Mouse (Mus musculus): ENCODE data around the gene Bap1.

The Bap1 gene

DNA sequence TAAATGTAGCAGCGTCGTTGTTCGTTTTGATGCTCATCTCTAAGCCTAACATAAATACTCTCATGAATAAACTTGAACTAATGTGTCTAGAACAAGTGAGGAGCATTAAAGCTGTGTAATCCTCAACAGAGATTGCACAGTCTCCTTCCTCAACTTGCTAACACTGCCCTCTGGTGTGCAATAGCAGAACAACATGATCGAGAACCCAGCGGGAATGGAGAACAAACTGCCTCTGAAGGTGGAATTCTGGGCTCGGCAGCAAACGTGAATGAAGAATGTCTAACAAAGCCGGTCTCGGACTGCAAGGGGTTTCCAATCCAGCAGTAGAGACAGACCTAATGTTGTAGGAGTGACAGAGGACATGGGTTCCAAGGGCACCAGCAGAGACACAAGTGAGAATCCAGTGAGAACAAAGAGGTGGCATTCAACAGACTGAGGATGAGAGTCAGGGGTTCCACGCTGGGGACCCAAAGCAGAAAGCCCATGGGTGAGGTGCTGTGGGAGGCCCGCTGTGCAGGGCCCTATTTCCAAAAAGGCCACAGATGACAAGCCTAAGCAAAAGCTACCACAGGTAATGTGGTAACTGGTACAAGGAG lies 17.2 kb upstream of the Bap1 start:
- DNase-seq (ENCODE audit: extremely low spot score), result peak; percentile 78

DNA sequence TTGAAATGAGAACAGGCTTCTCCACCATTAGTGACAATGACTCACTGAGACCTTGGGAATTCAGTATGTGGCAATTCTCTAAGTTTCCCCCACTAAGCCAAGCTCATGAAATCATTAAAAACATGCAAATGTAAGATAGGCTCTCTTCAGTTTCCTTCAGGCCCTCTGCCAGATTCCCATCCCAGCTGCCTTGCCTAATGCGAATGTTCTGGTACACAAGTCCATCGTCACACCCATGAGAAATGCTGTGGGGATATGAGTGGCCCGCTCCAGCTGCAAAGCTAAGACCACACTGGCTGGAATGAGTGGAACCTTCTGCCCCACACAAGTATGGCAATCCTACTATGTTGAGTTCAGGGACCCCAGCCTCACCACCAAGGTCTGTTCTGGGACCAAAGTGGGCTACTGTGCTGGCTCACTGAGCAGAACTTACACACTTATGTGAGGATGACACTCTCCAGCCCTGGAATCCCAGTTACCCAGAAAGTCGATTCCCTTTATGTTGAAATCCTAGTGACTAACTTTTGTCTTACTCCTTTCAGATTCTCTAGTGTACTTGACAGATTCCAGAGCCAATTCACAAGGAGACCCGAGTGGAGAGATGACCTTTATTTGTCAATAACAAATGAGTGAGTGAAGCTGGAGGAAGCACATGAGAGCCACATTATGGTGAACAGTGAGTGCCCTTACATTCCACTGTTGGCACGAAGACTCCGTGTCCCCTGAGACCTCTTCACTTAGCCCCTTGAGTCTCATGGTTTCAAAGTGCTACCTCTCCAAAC lies 14.0 kb upstream of the Bap1 start:
- DNase-seq (ENCODE audit: extremely low spot score), result no peak

DNA sequence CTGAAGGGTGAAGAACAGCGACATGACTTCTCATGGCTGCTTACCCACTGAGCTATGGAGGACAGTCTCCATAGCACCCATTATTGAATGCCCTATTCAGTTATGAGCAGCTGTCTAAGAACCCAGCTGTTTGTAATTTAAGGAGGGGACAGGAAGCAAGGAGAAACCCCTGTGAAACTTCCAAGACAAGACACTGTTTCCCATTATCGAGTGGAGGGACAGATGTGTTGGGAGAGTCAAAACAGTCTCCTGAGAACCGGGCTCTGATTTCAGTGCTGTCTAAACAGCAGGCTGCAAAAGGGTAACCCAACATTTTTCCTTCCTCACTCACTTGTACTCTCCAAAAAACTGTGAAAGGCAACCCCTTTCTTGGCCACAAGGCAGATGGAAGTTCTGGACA lies 10.7 kb upstream of the Bap1 start:
- DNase-seq (ENCODE audit: extremely low spot score), result no peak

DNA sequence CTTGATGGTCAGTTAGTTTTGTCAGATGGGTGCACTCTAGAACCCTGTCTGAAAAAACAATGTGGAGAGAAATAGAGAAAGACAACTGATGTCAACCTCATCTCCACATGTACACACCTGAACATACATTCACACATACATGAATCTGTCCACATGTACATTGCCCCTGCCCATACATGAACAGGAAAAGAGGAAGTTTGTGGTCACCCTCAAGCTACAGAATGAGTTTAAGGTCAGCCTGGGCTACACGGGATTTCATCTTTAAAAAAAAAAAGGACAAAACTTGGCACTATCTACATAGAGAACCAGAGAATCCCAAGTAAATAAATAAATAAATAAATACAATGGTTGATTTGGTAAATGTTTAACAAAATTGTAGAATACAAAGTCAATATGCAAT lies 6.5 kb upstream of the Bap1 start:
- DNase-seq (ENCODE audit: extremely low spot score), result no peak

DNA sequence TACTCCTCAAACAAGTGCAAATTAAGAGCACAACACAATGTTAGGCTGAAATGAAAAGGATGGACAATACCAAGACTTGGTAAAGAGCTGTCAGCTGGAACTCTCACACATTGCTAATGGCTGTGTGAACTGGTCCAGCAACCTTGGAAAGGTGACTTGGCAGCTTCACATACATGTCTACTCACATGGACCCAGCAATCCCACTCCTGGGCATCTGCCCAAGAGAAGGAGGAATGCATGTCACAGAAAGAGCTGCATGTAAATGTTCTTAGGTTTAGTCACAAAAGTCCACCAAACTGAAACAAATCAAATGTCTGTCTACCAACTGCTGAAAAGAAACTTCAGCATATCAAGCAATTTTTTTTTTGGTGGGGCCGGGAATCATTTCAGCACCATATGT lies 5.3 kb upstream of the Bap1 start:
- DNase-seq (ENCODE audit: extremely low spot score), result no peak

DNA sequence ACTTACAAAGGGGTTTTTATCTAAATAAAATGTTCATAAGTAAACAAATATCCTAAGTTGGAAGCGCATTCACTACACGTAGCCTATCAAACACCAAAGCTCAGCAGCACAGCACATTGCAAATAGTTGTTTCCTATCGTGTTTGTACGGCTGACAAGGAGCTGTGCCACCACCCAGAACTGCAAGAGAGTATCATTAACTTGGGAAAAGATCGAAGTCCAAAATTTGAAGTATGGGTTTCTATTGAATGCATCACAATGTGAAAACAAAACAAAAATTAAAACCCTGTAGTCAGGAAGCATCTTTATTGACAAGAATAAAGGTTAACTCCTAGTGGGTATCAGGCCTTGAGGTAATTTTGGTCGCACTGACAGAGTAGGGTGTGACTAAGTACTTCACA lies 2.9 kb upstream of the Bap1 start:
- no peak for DNase-seq (ENCODE audit: extremely low spot score)

DNA sequence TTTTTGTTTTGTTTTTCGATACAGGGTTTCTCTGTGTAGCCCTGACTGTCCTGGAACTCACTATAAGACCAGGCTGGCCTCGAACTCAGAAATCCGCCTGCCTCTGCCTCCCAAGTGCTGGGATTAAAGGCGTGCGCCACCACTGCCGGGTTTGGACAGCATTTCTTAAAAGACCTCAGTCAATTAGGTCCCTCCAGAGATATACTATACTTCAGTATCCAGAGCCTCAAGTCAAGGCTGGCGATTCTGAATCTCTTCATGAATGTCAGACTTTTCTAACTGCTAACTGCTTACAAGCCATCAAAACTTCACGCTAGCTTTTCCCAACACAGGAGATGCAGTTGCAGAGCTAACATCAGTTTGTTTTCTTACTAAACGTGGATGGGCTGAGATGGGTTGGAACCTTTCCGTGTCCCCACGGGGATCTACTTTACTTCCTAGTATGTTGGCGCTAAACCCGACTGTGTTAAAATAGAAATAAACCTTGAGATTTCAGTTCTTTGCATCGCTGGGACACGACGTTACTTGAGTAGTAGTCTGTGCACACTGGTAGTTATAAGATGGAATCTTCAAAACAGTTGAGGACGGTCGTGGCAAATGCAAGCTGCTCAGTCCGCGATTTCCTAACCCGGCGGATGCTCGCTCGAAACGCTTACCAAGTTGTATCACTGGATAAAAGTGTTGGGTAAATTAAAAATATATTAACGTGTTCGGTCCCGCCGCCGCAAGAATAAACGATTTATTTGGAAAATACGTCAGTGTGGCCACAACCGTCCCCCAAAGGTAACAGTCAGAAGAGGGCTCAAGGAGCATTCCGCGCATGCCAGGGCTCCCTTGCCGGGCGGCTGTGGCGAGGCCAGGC lies 797 bp upstream of the Bap1 start:
- no peak for DNase-seq (ENCODE audit: extremely low spot score)

DNA sequence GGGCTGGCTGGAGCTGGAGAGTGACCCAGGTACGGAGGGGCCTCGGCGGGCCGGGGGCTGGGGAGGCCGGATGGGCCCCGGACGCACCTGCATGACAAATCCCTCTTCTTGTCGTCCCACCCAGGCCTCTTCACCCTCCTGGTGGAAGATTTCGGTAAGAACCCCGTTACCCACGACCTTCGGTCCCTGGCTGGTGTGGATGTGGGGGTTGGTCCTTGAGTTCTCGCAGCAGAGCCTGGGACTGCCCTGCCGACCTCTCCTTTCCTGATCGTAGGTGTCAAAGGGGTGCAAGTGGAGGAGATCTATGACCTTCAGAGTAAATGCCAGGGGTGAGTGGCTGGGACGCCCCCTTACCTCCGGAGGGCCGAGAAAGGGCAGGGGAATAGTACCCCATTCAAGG lies 376 bp downstream of the Bap1 start:
- no peak for DNase-seq (ENCODE audit: extremely low spot score)

DNA sequence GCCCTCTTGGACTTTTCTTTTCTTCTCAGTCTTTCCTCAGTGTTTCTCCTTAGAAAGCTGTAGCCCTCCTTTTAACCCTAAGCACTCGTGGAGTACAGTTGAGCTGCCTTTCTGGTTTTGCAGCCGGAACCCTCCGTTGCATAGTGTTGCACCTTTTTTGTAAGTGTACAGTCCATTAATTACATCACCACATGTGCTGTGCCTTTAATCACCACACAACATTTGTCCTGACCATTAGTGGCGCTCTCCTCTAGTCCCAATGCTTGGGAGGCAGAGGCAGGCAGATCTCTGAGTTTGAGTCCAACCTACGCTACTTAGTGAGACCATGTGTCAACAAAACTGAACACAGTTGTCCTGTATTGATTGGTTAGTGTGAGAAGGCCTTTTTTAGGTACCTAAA lies 841 bp downstream of the Bap1 start:
- no peak for DNase-seq (ENCODE audit: extremely low spot score)

DNA sequence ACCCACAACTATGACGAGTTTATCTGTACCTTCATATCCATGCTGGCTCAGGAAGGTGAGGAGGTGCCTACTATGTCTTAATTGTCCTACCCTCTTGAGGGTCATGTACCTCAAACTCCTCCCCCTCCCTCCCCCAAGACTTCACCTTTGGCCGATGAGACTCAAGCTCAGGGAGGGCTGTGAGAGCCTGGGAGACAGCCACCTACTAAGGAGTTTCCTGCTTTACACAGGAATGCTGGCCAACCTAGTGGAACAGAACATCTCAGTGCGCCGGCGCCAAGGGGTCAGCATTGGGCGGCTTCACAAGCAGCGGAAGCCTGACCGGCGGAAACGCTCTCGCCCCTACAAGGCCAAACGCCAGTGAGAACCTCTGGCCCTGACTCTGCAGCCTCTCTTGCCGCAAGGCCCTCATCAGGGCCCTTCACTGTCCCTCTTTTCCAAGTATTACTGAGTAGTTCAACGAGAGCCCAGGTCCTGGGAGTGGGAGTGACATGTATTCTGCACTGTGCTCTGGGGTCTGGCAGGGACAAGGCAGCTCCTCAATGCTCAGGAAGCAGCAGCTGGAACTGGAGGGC lies 7.3 kb downstream of the Bap1 start:
- no peak for DNase-seq (ENCODE audit: extremely low spot score)

DNA sequence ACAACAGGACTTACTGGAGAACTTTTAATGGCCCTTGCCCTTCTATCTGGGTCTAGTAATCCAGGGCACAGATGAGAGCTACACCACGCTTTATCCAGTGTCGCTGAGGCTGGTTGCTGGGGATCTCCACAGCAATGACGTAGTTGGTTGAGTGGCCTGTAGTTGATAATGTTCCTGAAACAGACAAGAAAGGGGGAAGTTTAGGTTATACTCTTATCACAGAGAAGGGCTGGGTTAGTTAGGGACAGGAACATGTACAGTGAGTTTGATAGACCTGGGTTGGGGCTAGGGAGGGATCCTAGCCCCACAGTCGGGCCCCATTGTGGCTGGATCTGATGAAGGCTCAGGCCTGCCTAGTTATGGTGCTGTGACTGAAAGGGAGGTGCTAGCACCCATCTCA lies 9.1 kb downstream of the Bap1 start:
- no peak for DNase-seq (ENCODE audit: extremely low spot score)

DNA sequence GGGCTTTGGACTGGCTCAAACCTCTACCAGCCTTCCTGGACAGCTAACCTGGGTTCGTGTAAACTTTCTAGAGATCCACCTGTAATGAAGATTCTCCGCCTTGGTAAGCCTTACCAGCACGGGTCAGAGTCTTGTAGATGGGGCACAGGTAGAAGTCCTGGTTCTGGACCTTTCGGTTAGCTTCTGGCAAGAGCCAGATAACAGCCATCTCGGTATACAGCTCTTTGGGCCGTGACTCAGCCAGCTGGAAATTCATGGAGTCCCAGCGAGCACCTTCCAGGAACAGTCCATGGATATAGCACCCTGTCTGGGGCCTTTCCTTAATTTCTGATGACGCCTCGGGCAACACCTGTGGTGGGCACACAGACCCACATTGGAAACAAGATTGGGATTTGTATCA lies 9.7 kb downstream of the Bap1 start:
- no peak for DNase-seq (ENCODE audit: extremely low spot score)

DNA sequence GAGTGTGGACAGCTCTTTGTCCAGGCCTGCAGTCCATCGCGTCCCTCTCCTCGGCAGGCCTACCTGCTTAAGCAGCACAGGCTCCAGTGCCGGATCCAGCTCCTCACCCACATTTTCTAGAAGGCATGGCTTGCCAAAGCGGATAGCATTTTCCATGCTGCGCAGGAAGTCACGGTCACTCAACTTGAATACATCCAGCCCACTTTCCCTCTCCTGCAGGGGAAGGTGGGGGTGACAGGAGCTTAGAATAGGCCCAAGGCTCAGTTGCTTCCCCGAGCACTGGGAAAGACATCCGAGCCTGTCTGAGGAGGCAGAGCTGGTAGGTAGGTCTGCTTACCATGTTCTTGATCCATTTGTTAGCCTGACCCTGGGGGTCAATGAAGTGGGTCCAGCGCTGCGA lies 16.4 kb downstream of the Bap1 start:
- DNase-seq (ENCODE audit: extremely low spot score), result no peak

DNA sequence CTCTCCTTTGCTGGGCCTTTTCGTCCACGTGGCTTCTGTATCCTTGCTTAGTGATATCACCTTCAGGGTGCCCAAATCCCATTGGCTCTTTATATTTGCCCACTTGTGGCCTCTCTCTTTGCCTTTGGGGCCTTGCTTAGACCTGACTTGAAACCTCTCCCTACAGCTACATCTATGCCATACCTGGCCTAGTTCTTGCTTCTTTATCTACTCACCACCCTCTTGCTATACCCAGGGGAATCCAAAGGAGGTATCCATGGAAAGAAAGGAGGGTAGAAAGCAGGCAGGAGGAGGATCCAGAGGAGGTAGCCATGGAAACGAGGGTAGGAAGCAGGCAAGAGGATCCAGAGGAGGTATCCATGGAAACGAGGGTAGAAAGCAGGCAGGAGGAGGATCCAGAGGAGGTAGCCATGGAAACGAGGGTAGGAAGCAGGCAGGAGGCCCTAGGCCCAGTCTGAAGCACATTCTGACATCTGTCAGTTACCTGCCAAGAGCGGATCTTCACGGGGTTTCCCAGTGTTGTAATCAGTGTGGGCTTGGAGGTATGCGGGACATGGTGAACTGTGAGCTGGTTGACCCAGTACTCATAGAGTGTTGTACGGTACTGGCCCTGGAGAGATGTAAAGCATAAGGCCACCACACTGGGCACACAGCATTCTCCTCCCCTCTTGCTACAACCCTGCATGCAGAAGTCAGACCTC lies 17.2 kb downstream of the Bap1 start:
- peak; percentile 33 for DNase-seq (ENCODE audit: extremely low spot score)

DNA sequence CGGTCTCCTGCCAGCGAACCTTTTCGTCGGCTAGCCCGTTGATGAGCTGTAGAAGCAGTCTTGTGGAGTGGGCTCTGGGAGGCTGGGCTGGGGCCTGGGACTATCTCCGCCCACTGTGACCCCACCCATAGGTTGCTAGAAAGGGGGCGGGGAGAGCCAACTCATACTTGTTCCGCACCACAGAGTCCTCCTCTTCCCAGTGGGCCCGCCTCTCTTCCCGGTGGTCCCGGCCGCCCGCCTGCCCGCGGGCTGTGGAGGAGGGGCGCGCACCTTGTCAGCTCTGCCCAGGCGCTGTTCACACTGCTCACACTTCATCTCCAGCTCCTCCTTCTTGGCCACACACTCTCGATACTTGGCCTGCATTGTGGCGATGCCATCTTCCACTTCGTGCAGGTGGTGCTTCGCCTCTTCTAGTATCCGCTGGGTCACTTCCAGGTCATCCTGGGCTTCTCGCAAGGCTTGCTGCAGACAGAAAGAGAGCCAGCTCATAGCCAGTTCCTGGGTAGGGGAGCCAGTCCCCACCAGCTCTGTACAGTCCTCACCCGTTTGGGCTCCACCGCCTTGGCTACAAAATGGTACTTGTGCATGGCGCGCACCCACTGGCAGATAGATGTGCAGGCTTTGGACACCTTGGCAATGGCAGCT lies 18.3 kb downstream of the Bap1 start:
- peak; percentile 86 for DNase-seq (ENCODE audit: extremely low spot score)

DNA sequence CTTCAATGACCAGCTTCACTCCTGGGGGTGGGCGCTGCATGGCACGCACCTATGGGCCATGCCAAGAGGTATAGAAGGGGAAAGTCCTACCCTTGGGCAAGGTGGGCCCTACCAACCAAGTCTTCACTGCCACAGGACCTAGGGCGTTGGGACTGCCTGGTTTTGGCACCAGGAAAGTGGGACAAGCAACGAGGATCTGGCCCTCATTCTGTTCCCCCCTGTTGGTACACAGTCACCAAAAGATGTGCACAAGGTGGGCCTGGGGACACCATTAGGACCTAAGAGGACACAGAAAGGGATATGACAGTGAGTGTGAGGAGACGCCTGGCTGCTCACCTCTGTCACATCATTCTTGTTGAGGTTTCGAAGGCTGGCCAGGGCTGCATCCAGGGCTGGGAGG lies 19.9 kb downstream of the Bap1 start:
- no peak for DNase-seq (ENCODE audit: extremely low spot score)

DNA sequence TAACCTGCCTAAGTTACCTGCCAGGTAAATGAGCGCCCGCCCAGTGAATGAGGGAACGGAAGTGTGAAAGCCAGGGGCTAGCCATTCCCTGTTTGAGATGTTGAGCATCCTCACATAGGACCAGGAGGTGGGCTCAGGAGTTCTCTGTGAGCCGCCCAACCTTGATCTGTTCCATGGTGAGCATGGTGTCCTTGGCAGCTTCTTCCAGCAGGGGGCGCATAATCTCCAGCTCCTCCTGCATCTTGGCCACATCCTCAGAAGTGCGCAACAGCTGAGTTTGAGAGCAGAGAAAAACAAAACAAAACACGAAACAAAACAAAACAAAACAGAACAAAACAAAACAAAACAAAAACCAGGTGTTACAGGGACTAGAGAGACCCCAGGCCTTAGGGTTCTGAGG lies 20.9 kb downstream of the Bap1 start:
- peak; percentile 76 for DNase-seq (ENCODE audit: extremely low spot score)

DNA sequence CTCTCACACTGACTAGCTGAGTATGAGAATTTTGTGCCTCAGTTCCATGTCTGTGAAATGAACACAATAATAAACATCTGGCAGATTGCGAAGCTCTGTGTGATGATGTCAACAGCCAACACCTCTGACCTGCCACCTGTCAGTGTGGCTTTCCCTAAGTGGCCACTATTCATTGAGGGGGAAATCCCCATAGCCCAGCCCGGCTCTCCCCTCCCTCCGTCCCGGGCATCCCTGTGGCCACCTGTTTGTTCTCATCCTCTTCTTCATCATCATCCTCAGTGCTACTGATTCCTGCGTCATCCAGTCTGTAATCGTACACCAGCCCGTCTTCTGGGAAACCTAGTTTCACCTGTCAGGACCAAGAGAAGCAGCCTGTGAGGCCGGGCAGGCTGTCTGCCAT lies 34.5 kb downstream of the Bap1 start:
- DNase-seq (ENCODE audit: extremely low spot score), result no peak
